Mouse (Mus musculus): ENCODE results near the gene Actg2. TPM values are rescaled to one million over a fixed set of nuclear protein-coding genes. Genes with fewer than 3 reads are reported as not detected.
"Not testable (repeated sequence)": the region's sequence is repeated elsewhere in the genome, so short reads cannot be mapped to it uniquely, and the experiment has no call there.

Actg2 gene
- 64.6 and 108 TPM in 2 replicates for polyA plus RNA-seq (2012; rRNA removed)

- no peaks in the 10 kb centered on the region for H3K4me1 ChIP-seq (ENCODE audit: control insufficient read depth, insufficient read depth, low read length)
- 65% methylated on average over 12 of the region's 12 CpGs for WGBS
- H3K4me3 ChIP-seq (replicated peaks; ENCODE audit: extremely low read depth, low read depth, low read length): no peak within 1 kb of the TSS
- TF ChIP-seq POLR2A (IDR thresholded peaks at IDR 0.05; ENCODE audit: borderline replicate concordance, extremely low read depth, low read depth, low read length): no peak
- TF ChIP-seq CTCF (IDR thresholded peaks at IDR 0.05; ENCODE audit: insufficient read depth, low read length): no peak
- no peak for DNase-seq
These were observed at the start of gene Actg2 for GRCm38 (mm10) chr6:83536028-83536794. Actg2 (minus strand) TSS chr6:83536265.

GRCm38 (mm10) chr6:83585328-83585727 is 49.3 kb upstream of the Actg2 start:
- not testable (repeated sequence) for H3K4me1 ChIP-seq (ENCODE audit: control insufficient read depth, insufficient read depth, low read length); H3K4me3 ChIP-seq (replicated peaks; ENCODE audit: extremely low read depth, low read depth, low read length)
- peak; percentile 9 for DNase-seq
- WGBS: 69% methylated on average over 9 of the region's 9 CpGs

- TF ChIP-seq CTCF (IDR thresholded peaks at IDR 0.05; ENCODE audit: insufficient read depth, low read length): no peak
- no peak for TF ChIP-seq POLR2A (IDR thresholded peaks at IDR 0.05; ENCODE audit: borderline replicate concordance, extremely low read depth, low read depth, low read length)
- no peak overlapping the region for H3K4me3 ChIP-seq (replicated peaks; ENCODE audit: extremely low read depth, low read depth, low read length)
- DNase-seq: no peak
- 56% methylated on average over 2 of the region's 2 CpGs for WGBS
- no peaks in the 10 kb centered on the region for H3K4me1 ChIP-seq (ENCODE audit: control insufficient read depth, insufficient read depth, low read length)
These were observed 47.5 kb upstream of the Actg2 start for GRCm38 (mm10) chr6:83583591-83583990.

- no peak for TF ChIP-seq POLR2A (IDR thresholded peaks at IDR 0.05; ENCODE audit: borderline replicate concordance, extremely low read depth, low read depth, low read length)
- peak; percentile 59 for TF ChIP-seq CTCF (IDR thresholded peaks at IDR 0.05; ENCODE audit: insufficient read depth, low read length)
- no peaks in the 10 kb centered on the region for H3K4me1 ChIP-seq (ENCODE audit: control insufficient read depth, insufficient read depth, low read length)
- H3K4me3 ChIP-seq (replicated peaks; ENCODE audit: extremely low read depth, low read depth, low read length): no peak overlapping the region
- 2% methylated on average over 6 of the region's 6 CpGs for WGBS
- DNase-seq: peak; percentile 17
These were observed 46.8 kb upstream of the Actg2 start for GRCm38 (mm10) chr6:83582938-83583270.

GRCm38 (mm10) chr6:83582135-83582937 is 46.3 kb upstream of the Actg2 start:
- TF ChIP-seq POLR2A (IDR thresholded peaks at IDR 0.05; ENCODE audit: borderline replicate concordance, extremely low read depth, low read depth, low read length) (no peak), CTCF (IDR thresholded peaks at IDR 0.05; ENCODE audit: insufficient read depth, low read length) (no peak)
- WGBS: 60% methylated on average over 20 of the region's 20 CpGs
- no peak for DNase-seq
- Histone ChIP-seq H3K4me3 (replicated peaks; ENCODE audit: extremely low read depth, low read depth, low read length) (no peak overlapping the region), H3K4me1 (ENCODE audit: control insufficient read depth, insufficient read depth, low read length) (no peaks in the 10 kb centered on the region)

- no peak for TF ChIP-seq POLR2A (IDR thresholded peaks at IDR 0.05; ENCODE audit: borderline replicate concordance, extremely low read depth, low read depth, low read length)
- TF ChIP-seq CTCF (IDR thresholded peaks at IDR 0.05; ENCODE audit: insufficient read depth, low read length): no peak
These were observed 41.5 kb upstream of the Actg2 start for GRCm38 (mm10) chr6:83577534-83577933.

GRCm38 (mm10) chr6:83575609-83576008 is 39.5 kb upstream of the Actg2 start:
- WGBS: 85% methylated on average over 4 of the region's 4 CpGs
- Histone ChIP-seq H3K4me3 (replicated peaks; ENCODE audit: extremely low read depth, low read depth, low read length) (no peak overlapping the region), H3K4me1 (ENCODE audit: control insufficient read depth, insufficient read depth, low read length) (peaks cover 4% of the 10 kb centered on the region; the same call in 1 of the 2 replicates)
- no peak for TF ChIP-seq POLR2A (IDR thresholded peaks at IDR 0.05; ENCODE audit: borderline replicate concordance, extremely low read depth, low read depth, low read length)
- TF ChIP-seq CTCF (IDR thresholded peaks at IDR 0.05; ENCODE audit: insufficient read depth, low read length): no peak
- DNase-seq: no peak

More at GRCm38 (mm10) chr6:83577534-83577933, 41.5 kb upstream of the Actg2 start:
- Histone ChIP-seq H3K4me3 (replicated peaks; ENCODE audit: extremely low read depth, low read depth, low read length) (no peak overlapping the region), H3K4me1 (ENCODE audit: control insufficient read depth, insufficient read depth, low read length) (no peaks in the 10 kb centered on the region)
- no peak for DNase-seq

- TF ChIP-seq CTCF (IDR thresholded peaks at IDR 0.05; ENCODE audit: insufficient read depth, low read length): no peak
- TF ChIP-seq POLR2A (IDR thresholded peaks at IDR 0.05; ENCODE audit: borderline replicate concordance, extremely low read depth, low read depth, low read length): no peak
- Histone ChIP-seq H3K4me3 (replicated peaks; ENCODE audit: extremely low read depth, low read depth, low read length) (peak within 1 kb of the TSS; percentile 86), H3K4me1 (ENCODE audit: control insufficient read depth, insufficient read depth, low read length) (peaks cover 4% of the 10 kb centered on the region; the same call in 1 of the 2 replicates)
- peak; percentile 29 for DNase-seq
- WGBS: 3% methylated on average over 10 of the region's 11 CpGs
These were observed 36.6 kb upstream of the Actg2 start, which contains the start of gene Stambp for GRCm38 (mm10) chr6:83572671-83573070. Stambp (minus strand) TSS chr6:83572729.

GRCm38 (mm10) chr6:83571840-83572667 is 36.0 kb upstream of the Actg2 start:
- DNase-seq: peak; percentile 90
- Histone ChIP-seq H3K4me1 (ENCODE audit: control insufficient read depth, insufficient read depth, low read length) (peaks cover 4% of the 10 kb centered on the region; the same call in 1 of the 2 replicates), H3K4me3 (replicated peaks; ENCODE audit: extremely low read depth, low read depth, low read length) (peak overlapping the region; percentile 86)
- no peak for TF ChIP-seq CTCF (IDR thresholded peaks at IDR 0.05; ENCODE audit: insufficient read depth, low read length)
- TF ChIP-seq POLR2A (IDR thresholded peaks at IDR 0.05; ENCODE audit: borderline replicate concordance, extremely low read depth, low read depth, low read length): 0 out of 2 replicates have a peak, but pooled peaks have one; percentile 54
- 4% methylated on average over 37 of the region's 37 CpGs for WGBS

Data from lung, adult 2 months (tissue).